22 mouse cellular contexts compared by ENCODE assay signal in genomic region chr4:66337443-66337842, GRCm38 (mm10).
A peak's percentile ranks its signal among the peaks of the same experiment; 100 is the strongest.
DNase-seq lines count a peak whose midpoint lies in the region; ATAC-seq and TF ChIP-seq lines count a peak whose summit lies in the region.
"Had no signal": no experiment of that assay in that cellular context is flagged by ENCODE, and none has a peak within 500 bp of the region (broad histone marks: within the 10 kb centered on the region; RNA-seq: fewer than 3 reads in every experiment).

No protein-coding gene starts in this region.

- TF ChIP-seq CTCF in lung, embryonic 14.5 days (IDR thresholded peaks at IDR 0.05; ENCODE audit: low read depth): no peak
- TF ChIP-seq CTCF in layer of hippocampus, adult 2 months (conservative IDR thresholded peaks at IDR 0.05): no peak

- WGBS in lung, embryonic 14.5 days: 63% methylated on average over 3 of the region's 3 CpGs
- 59% methylated on average over 3 of the region's 3 CpGs for WGBS in liver, embryonic 12.5 days (ENCODE audit: insufficient replicate concordance)

- 0 out of 2 replicates have a peak, but pooled peaks cover 3% of the 10 kb centered on the region for H3K4me1 ChIP-seq in lung, embryonic 14.5 days (ENCODE audit: insufficient read depth)
- H3K4me1 ChIP-seq in liver, embryonic 12.5 days: no peaks in the 10 kb centered on the region
- H3K4me1 ChIP-seq: heart, embryonic 15.5 days; limb, embryonic 10.5 days; megakaryocyte, embryonic 14.5 days had no signal

- no peak overlapping the region for H3K4me2 ChIP-seq in lung, embryonic 14.5 days
- no peak overlapping the region for H3K4me2 ChIP-seq in liver, embryonic 12.5 days
- H3K4me2 ChIP-seq: heart, embryonic 15.5 days had no signal

- no peak overlapping the region for H3K4me3 ChIP-seq in lung, embryonic 14.5 days (ENCODE audit: low read depth, low read length)
- no peak overlapping the region for H3K4me3 ChIP-seq in liver, embryonic 12.5 days
- H3K4me3 ChIP-seq in layer of hippocampus, adult 2 months: no peak overlapping the region
- H3K4me3 ChIP-seq: heart, adult 2 months; heart, embryonic 15.5 days; limb, embryonic 10.5 days; megakaryocyte, embryonic 14.5 days had no signal

- ATAC-seq in lung, embryonic 14.5 days (ENCODE audit: insufficient read depth): no peak; the same call in 1 of the 2 replicates
- ATAC-seq in liver, embryonic 12.5 days: no peak
- ATAC-seq: forebrain, embryonic 14.5 days; hindbrain, postnatal 0 days; intestine, postnatal 0 days had no signal

- no peaks in the 10 kb centered on the region for H3K9me3 ChIP-seq in lung, embryonic 14.5 days (ENCODE audit: low read depth, low read length)
- H3K9me3 ChIP-seq in liver, embryonic 12.5 days (replicated peaks): no peaks in the 10 kb centered on the region
- H3K9me3 ChIP-seq: heart, embryonic 15.5 days; limb, embryonic 10.5 days; megakaryocyte, embryonic 14.5 days had no signal

- H3K9ac ChIP-seq in lung, embryonic 14.5 days: no peak overlapping the region
- H3K9ac ChIP-seq in liver, embryonic 12.5 days: no peak overlapping the region
- H3K9ac ChIP-seq: heart, embryonic 15.5 days had no signal

- DNase-seq in adrenal gland, adult 2 months: peak; percentile 45
- no peak for DNase-seq in adrenal gland, adult 18-20 months (ENCODE audit: low spot score in 2 of 2)
- DNase-seq in lung, embryonic 14.5 days: peak; percentile 21
- DNase-seq in lung, postnatal 4 days: no peak
- peak; percentile 1 for DNase-seq in Muller cell, postnatal 12 days (ENCODE audit: inconsistent ontology term)
- DNase-seq in brain, adult 2 months (ENCODE audit: low read depth, low spot score): peak; percentile 42
- no peak for DNase-seq in layer of hippocampus, adult 2 months (ENCODE audit: low spot score in 2 of 2)
- DNase-seq: B cell, adult 2 months; cerebellum, adult 9-11 months; gastrocnemius, postnatal 25 days; heart, adult 2 months; kidney, postnatal 36 days; lung, adult 18-20 months; midbrain, embryonic 14.5 days; thymus, postnatal 4 days had no signal

- no peaks in the 10 kb centered on the region for H3K36me3 ChIP-seq in lung, embryonic 14.5 days (ENCODE audit: insufficient read depth)
- H3K36me3 ChIP-seq in liver, embryonic 12.5 days: no peaks in the 10 kb centered on the region
- H3K36me3 ChIP-seq: heart, embryonic 15.5 days; limb, embryonic 10.5 days had no signal

- no peaks in the 10 kb centered on the region for H3K27me3 ChIP-seq in lung, embryonic 14.5 days (ENCODE audit: insufficient read depth, low read length)
- no peaks in the 10 kb centered on the region for H3K27me3 ChIP-seq in liver, embryonic 12.5 days (replicated peaks)
- H3K27me3 ChIP-seq: heart, embryonic 15.5 days; megakaryocyte, embryonic 14.5 days had no signal

- peak overlapping the region; percentile 50; the same call in 1 of the 2 replicates for H3K27ac ChIP-seq in lung, embryonic 14.5 days (ENCODE audit: low read depth)
- no peak overlapping the region for H3K27ac ChIP-seq in liver, embryonic 12.5 days
- no peak overlapping the region for H3K27ac ChIP-seq in layer of hippocampus, adult 2 months
- H3K27ac ChIP-seq: heart, adult 2 months; heart, embryonic 15.5 days; hindbrain, postnatal 0 days; limb, embryonic 10.5 days had no signal

Comparison
In these comparisons a context has a peak if more than half of its experiments do, and no peak if none do; other contexts are left out.
1. DNase-seq: peak in adrenal gland, adult 2 months (single experiment), lung, embryonic 14.5 days (single experiment), Muller cell, postnatal 12 days (single experiment) and brain, adult 2 months (single experiment); none in adrenal gland, adult 18-20 months (0 of 2), lung, postnatal 4 days (0 of 2) and layer of hippocampus, adult 2 months (0 of 2).